Mouse (Mus musculus): ENCODE data around the gene Nuak2. TPM values are rescaled to one million over a fixed set of nuclear protein-coding genes. Genes with fewer than 3 reads are reported as not detected.
A peak's percentile ranks its signal among the peaks of the same experiment; 100 is the strongest.

Gene Nuak2
- polyA plus RNA-seq, 1 experiment from 2014 or later = 6.0 TPM

GRCm38 (mm10) chr1:132333675-132334141 is 17.8 kb downstream of the Nuak2 start:
- peak overlapping the region; percentile 84 for H3K27ac ChIP-seq (ENCODE audit: low read depth)
- H3K4me1 ChIP-seq (ENCODE audit: insufficient read depth) = peaks cover 48% of the 10 kb centered on the region

DNA sequence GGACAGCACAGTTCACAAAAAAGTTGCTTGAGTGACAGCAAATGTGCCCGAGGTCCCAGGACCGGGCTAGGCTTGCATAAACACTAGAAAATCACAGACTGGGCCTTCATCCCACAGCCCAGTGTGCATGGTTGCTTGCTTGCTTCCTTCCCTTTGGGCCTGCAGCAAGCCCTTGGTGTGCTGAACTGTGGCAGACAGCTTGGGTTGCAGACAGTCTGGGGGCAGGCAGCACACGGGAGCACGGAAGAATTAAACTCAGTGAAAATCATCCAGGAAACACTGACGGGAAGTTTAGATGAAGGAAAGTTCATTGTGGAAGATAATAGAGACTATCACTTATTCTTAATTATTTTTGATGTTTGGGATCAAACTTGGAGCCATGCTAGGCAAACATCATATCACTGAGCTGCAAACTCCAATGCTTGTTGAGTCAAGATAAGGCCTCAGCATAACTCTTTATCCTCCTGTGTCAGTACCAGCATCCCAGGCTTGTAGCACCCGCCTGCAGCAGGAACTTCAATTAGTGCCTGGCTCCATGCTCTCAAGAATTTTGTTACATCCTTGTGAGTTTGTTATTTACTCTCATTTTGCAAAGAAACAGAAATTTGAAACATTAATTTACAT is 18.4 kb downstream of the Nuak2 start:
- no peak overlapping the region; the same call in 1 of the 2 replicates for H3K9ac ChIP-seq (replicated peaks)
- TF ChIP-seq CTCF (IDR thresholded peaks at IDR 0.05; ENCODE audit: low read depth) (no peak), EP300 (IDR thresholded peaks at IDR 0.05; ENCODE audit: low read depth) (no peak)
- no peak for DNase-seq
- no peaks in the 10 kb centered on the region for H3K27me3 ChIP-seq (ENCODE audit: insufficient read depth, low read length)
- peaks cover 44% of the 10 kb centered on the region for H3K4me1 ChIP-seq (ENCODE audit: insufficient read depth)
- H3K27ac ChIP-seq (ENCODE audit: low read depth) = peak overlapping the region; percentile 84
- no peak overlapping the region for H3K4me3 ChIP-seq (ENCODE audit: low read depth, low read length)
- H3K4me2 ChIP-seq (ENCODE audit: low read depth, low read length) = no peak overlapping the region
- peak; percentile 59 for ATAC-seq
- WGBS (ENCODE audit: insufficient replicate concordance) = 31% methylated on average over 6 of the region's 6 CpGs
- peaks cover 26% of the 10 kb centered on the region for H3K36me3 ChIP-seq (replicated peaks; ENCODE audit: insufficient read depth, low read length)
- H3K9me3 ChIP-seq (ENCODE audit: low read length) = no peaks in the 10 kb centered on the region

More at GRCm38 (mm10) chr1:132333675-132334141, 17.8 kb downstream of the Nuak2 start:
- Histone ChIP-seq H3K9ac (replicated peaks) (no peak overlapping the region; the same call in 1 of the 2 replicates), H3K36me3 (replicated peaks; ENCODE audit: insufficient read depth, low read length) (peaks cover 26% of the 10 kb centered on the region), H3K4me2 (ENCODE audit: low read depth, low read length) (peak overlapping the region; percentile 53), H3K4me3 (ENCODE audit: low read depth, low read length) (no peak overlapping the region), H3K27me3 (ENCODE audit: insufficient read depth, low read length) (no peaks in the 10 kb centered on the region), H3K9me3 (ENCODE audit: low read length) (no peaks in the 10 kb centered on the region)
- TF ChIP-seq EP300 (IDR thresholded peaks at IDR 0.05; ENCODE audit: low read depth) = peak; percentile 46
- TF ChIP-seq CTCF (IDR thresholded peaks at IDR 0.05; ENCODE audit: low read depth) = no peak
- 41% methylated on average over 4 of the region's 4 CpGs for WGBS (ENCODE audit: insufficient replicate concordance)
- peak; percentile 88 for ATAC-seq
- peak; percentile 74 for DNase-seq

DNA sequence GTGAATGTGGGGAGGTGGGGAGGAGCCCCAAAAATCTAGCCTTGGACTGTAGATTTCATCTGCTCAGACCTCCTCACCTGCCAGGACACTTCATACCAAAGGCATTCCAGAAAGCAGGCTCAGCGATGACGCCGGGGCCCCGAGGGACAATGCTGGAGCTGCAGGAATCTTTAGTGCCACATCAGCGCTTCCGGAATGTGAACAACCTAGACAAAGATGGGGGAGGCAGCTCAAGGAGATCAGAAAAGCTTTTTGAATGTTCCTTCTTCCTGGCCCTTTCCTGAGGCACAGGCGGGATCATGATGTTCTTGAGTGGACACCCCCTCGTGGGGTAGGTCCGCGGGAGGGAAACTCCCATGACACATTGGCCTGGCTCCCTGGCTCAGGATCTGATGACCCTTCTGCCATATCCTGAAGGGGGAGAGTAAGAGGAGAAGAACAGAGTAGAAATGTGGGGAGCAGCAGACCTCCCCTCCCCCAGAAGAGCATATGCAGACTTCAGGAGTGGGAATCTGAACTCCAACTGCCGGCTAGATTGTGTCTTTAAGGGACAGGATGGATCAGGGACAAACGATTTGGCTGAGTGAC is 19.5 kb downstream of the Nuak2 start:
- H3K27me3 ChIP-seq (ENCODE audit: insufficient read depth, low read length) = no peaks in the 10 kb centered on the region
- peaks cover 20% of the 10 kb centered on the region for H3K36me3 ChIP-seq (replicated peaks; ENCODE audit: insufficient read depth, low read length)
- H3K4me1 ChIP-seq (ENCODE audit: insufficient read depth) = peaks cover 44% of the 10 kb centered on the region
- no peak for TF ChIP-seq CTCF (IDR thresholded peaks at IDR 0.05; ENCODE audit: low read depth)
- no peak for TF ChIP-seq EP300 (IDR thresholded peaks at IDR 0.05; ENCODE audit: low read depth)
- peak overlapping the region; percentile 84 for H3K27ac ChIP-seq (ENCODE audit: low read depth)
- ATAC-seq (no peak), DNase-seq (no peak)
- H3K9ac ChIP-seq (replicated peaks) = no peak overlapping the region
- no peak overlapping the region for H3K4me2 ChIP-seq (ENCODE audit: low read depth, low read length)
- WGBS (ENCODE audit: insufficient replicate concordance) = 66% methylated on average over 12 of the region's 12 CpGs
- H3K9me3 ChIP-seq (ENCODE audit: low read length) = no peaks in the 10 kb centered on the region
- H3K4me3 ChIP-seq (ENCODE audit: low read depth, low read length) = no peak overlapping the region

- H3K9ac ChIP-seq (replicated peaks) = no peak overlapping the region
- peaks cover 53% of the 10 kb centered on the region for H3K4me1 ChIP-seq (ENCODE audit: insufficient read depth)
- no peak for ATAC-seq
- TF ChIP-seq EP300 (IDR thresholded peaks at IDR 0.05; ENCODE audit: low read depth) = no peak
- no peaks in the 10 kb centered on the region for H3K9me3 ChIP-seq (ENCODE audit: low read length)
- WGBS (ENCODE audit: insufficient replicate concordance) = 35% methylated on average over 6 of the region's 6 CpGs
- no peak overlapping the region for H3K4me3 ChIP-seq (ENCODE audit: low read depth, low read length)
- H3K36me3 ChIP-seq (replicated peaks; ENCODE audit: insufficient read depth, low read length) = peaks cover 6% of the 10 kb centered on the region; the same call in 1 of the 2 replicates
- H3K27ac ChIP-seq (ENCODE audit: low read depth) = no peak overlapping the region
- H3K27me3 ChIP-seq (ENCODE audit: insufficient read depth, low read length) = no peaks in the 10 kb centered on the region
- no peak for DNase-seq
- no peak overlapping the region for H3K4me2 ChIP-seq (ENCODE audit: low read depth, low read length)
Measured at GRCm38 (mm10) chr1:132336921-132337320, 21.0 kb downstream of the Nuak2 start.

DNA sequence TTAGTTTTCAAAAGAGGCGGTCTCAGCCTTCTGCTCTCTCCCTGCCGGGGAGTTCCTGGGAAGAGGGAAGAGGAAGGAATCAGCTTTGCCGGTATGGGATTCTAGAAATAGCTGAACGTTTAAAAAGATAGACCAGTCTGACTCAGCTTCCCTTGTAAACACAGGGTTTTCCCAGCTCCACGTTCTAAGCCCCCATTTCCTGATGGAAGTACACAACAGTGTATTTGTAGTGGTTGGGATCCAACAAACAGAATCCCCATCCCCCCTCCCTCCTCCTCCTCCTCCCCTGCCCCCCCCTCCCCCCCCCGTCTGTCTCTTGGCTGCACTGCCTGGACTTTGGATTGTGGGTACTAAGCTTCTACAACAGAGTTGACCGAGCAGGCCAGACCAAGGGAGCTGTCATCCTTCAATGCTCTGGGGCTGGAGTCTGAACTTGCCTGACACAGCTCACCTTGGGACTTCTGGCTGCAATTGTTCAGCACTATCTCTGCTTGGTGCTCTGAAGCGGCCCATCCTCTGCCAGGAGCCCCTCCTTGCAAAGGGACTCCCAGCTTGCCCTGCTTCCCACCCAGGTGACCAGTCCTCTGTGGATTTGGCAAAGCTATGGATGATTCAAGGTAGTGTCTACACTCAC is 22.2 kb downstream of the Nuak2 start:
- Histone ChIP-seq H3K9ac (replicated peaks) (no peak overlapping the region), H3K9me3 (ENCODE audit: low read length) (no peaks in the 10 kb centered on the region), H3K36me3 (replicated peaks; ENCODE audit: insufficient read depth, low read length) (no peaks in the 10 kb centered on the region), H3K27ac (ENCODE audit: low read depth) (peak overlapping the region; percentile 64; the same call in 1 of the 2 replicates), H3K27me3 (ENCODE audit: insufficient read depth, low read length) (no peaks in the 10 kb centered on the region), H3K4me1 (ENCODE audit: insufficient read depth) (peaks cover 62% of the 10 kb centered on the region), H3K4me2 (ENCODE audit: low read depth, low read length) (no peak overlapping the region), H3K4me3 (ENCODE audit: low read depth, low read length) (no peak overlapping the region)
- DNase-seq = no peak
- TF ChIP-seq EP300 (IDR thresholded peaks at IDR 0.05; ENCODE audit: low read depth) (no peak), CTCF (IDR thresholded peaks at IDR 0.05; ENCODE audit: low read depth) (no peak)
- WGBS (ENCODE audit: insufficient replicate concordance) = 39% methylated on average over 8 of the region's 8 CpGs
- ATAC-seq = peak; percentile 8; the same call in 1 of the 2 replicates
